Mouse (Mus musculus) heart, embryonic 16.5 days (tissue): ENCODE measurements at regions not wholly inside any gene's neighbourhood (a gene's known extent, or its start where the extent isn't known, plus 50 kb on each side); places are given as distances from the start of the nearest gene placed in this dataset.

ENCODE experiments used
- ATAC-seq: fragments of 200-750 bp; cut with Nextera tagmentation; replicated peaks from 2 replicates; pipeline ENCODE4 v1.8.0; 2017; ENCODE audit warnings: moderate number of reproducible peaks; ENCODE audit not compliant: insufficient read depth, low FRiP score; ENCODE audit errors: extremely low read depth
- H3K27ac ChIP-seq: fragments of 300-500 bp; sonication (generic); 2 replicates; pipeline ENCODE4 v1.5.1; 2014; ENCODE audit warnings: mild to moderate bottlenecking, low read length, control low read depth, moderate library complexity
- H3K27me3 ChIP-seq: fragments of 300-500 bp; sonication (generic); 2 replicates; pipeline ENCODE4 v1.6.1; 2014; ENCODE audit warnings: low read length, mixed read lengths; ENCODE audit not compliant: control insufficient read depth, insufficient read depth
- H3K36me3 ChIP-seq: fragments of 300-500 bp; sonication (generic); 2 replicates; pipeline ENCODE4 v1.6.1; 2014; ENCODE audit not compliant: control insufficient read depth, insufficient read depth
- H3K4me1 ChIP-seq: fragments of 300-500 bp; sonication (generic); 2 replicates; pipeline ENCODE4 v1.6.1; 2014; ENCODE audit warnings: low read length, mixed read lengths; ENCODE audit not compliant: control insufficient read depth, insufficient read depth
- H3K4me2 ChIP-seq: fragments of 300-500 bp; sonication (generic); 2 replicates; pipeline ENCODE4 v1.6.1; 2014; ENCODE audit warnings: low read depth, mild to moderate bottlenecking, control low read depth, low read length
- H3K4me3 ChIP-seq: fragments of 300-500 bp; sonication (generic); 2 replicates; pipeline ENCODE4 v1.5.1; 2014; ENCODE audit warnings: mild to moderate bottlenecking, control low read depth, low read length
- H3K9ac ChIP-seq: fragments of 300-500 bp; sonication (generic); 2 replicates; pipeline ENCODE4 v1.6.1; 2014; ENCODE audit warnings: low read length, control low read depth
- H3K9me3 ChIP-seq: fragments of 300-500 bp; sonication (generic); replicated peaks from 2 replicates; pipeline ENCODE4 v1.6.1; 2016; ENCODE audit warnings: low read length; ENCODE audit not compliant: control insufficient read depth
- WGBS: fragments of 180-500 bp; shearing (Covaris S2); extraction: QIAGEN DNeasy Blood & Tissue Kit; methylation state at CpG from one replicate; pipeline ENCODE4 v1.1.7; 2014; 5-methylcytosine and 5-hydroxymethylcytosine counted together

GRCm38 (mm10) chr9:118365431-118365830 is 112.6 kb upstream of the Eomes start:
- Histone ChIP-seq H3K4me3 (no peak overlapping the region), H3K9ac (no peak overlapping the region), H3K4me2 (no peak overlapping the region), H3K27ac (no peak overlapping the region), H3K27me3 (no peaks in the 10 kb centered on the region), H3K4me1 (no peaks in the 10 kb centered on the region), H3K36me3 (no peaks in the 10 kb centered on the region), H3K9me3 (no peaks in the 10 kb centered on the region)
- WGBS = 68% methylated on average over 9 of the region's 9 CpGs
- no peak for ATAC-seq

- no peak overlapping the region for H3K4me3 ChIP-seq
These were observed 110.7 kb upstream of the Eomes start for GRCm38 (mm10) chr9:118367314-118367713.

GRCm38 (mm10) chr9:118370581-118370980 is 107.4 kb upstream of the Eomes start:
- Histone ChIP-seq H3K4me2 (no peak overlapping the region), H3K36me3 (no peaks in the 10 kb centered on the region), H3K4me3 (no peak overlapping the region), H3K27ac (no peak overlapping the region), H3K9me3 (no peaks in the 10 kb centered on the region), H3K9ac (no peak overlapping the region), H3K4me1 (no peaks in the 10 kb centered on the region), H3K27me3 (no peaks in the 10 kb centered on the region)
- ATAC-seq = no peak
- 64% methylated on average over 6 of the region's 6 CpGs for WGBS

More at GRCm38 (mm10) chr9:118367314-118367713, 110.7 kb upstream of the Eomes start:
- WGBS = 55% methylated on average over 4 of the region's 4 CpGs
- ATAC-seq = no peak
- Histone ChIP-seq H3K9ac (no peak overlapping the region), H3K4me1 (no peaks in the 10 kb centered on the region), H3K36me3 (no peaks in the 10 kb centered on the region), H3K4me2 (no peak overlapping the region), H3K27ac (no peak overlapping the region), H3K27me3 (no peaks in the 10 kb centered on the region), H3K9me3 (no peaks in the 10 kb centered on the region)

GRCm38 (mm10) chr9:118374680-118375079 is 103.3 kb upstream of the Eomes start:
- H3K4me3 ChIP-seq = no peak overlapping the region
- 73% methylated on average over 5 of the region's 5 CpGs for WGBS

GRCm38 (mm10) chr9:118379055-118379454 is 99.0 kb upstream of the Eomes start:
- Histone ChIP-seq H3K9ac (no peak overlapping the region), H3K4me3 (no peak overlapping the region), H3K9me3 (no peaks in the 10 kb centered on the region), H3K27me3 (no peaks in the 10 kb centered on the region), H3K4me1 (peaks cover 4% of the 10 kb centered on the region; the same call in 1 of the 2 replicates), H3K4me2 (peak overlapping the region; percentile 23; the same call in 1 of the 2 replicates), H3K27ac (no peak overlapping the region), H3K36me3 (no peaks in the 10 kb centered on the region)
- ATAC-seq = no peak
- WGBS = 13% methylated on average over 6 of the region's 6 CpGs

More at GRCm38 (mm10) chr9:118374680-118375079, 103.3 kb upstream of the Eomes start:
- no peaks in the 10 kb centered on the region for H3K36me3 ChIP-seq
- no peaks in the 10 kb centered on the region for H3K27me3 ChIP-seq
- H3K4me2 ChIP-seq = no peak overlapping the region
- H3K4me1 ChIP-seq = peaks cover 4% of the 10 kb centered on the region; the same call in 1 of the 2 replicates
- H3K27ac ChIP-seq = no peak overlapping the region
- H3K9ac ChIP-seq = no peak overlapping the region
- no peaks in the 10 kb centered on the region for H3K9me3 ChIP-seq
- no peak for ATAC-seq

- H3K4me1 ChIP-seq = peaks cover 4% of the 10 kb centered on the region; the same call in 1 of the 2 replicates
These were observed 95.5 kb upstream of the Eomes start for GRCm38 (mm10) chr9:118382532-118382931.

GRCm38 (mm10) chr9:118384610-118385009 is 93.4 kb upstream of the Eomes start:
- Histone ChIP-seq H3K27ac (no peak overlapping the region), H3K4me2 (no peak overlapping the region), H3K4me1 (0 out of 2 replicates have a peak, but pooled peaks cover 5% of the 10 kb centered on the region), H3K9ac (no peak overlapping the region), H3K4me3 (no peak overlapping the region), H3K36me3 (no peaks in the 10 kb centered on the region), H3K27me3 (peaks cover 2% of the 10 kb centered on the region), H3K9me3 (no peaks in the 10 kb centered on the region)
- 5% methylated on average over 2 of the region's 2 CpGs for WGBS
- ATAC-seq = no peak

More at GRCm38 (mm10) chr9:118382532-118382931, 95.5 kb upstream of the Eomes start:
- Histone ChIP-seq H3K27me3 (no peaks in the 10 kb centered on the region; the same call in 1 of the 2 replicates), H3K4me3 (no peak overlapping the region), H3K9me3 (no peaks in the 10 kb centered on the region), H3K27ac (no peak overlapping the region), H3K4me2 (no peak overlapping the region), H3K36me3 (no peaks in the 10 kb centered on the region), H3K9ac (no peak overlapping the region)
- WGBS = 85% methylated on average over 3 of the region's 3 CpGs
- ATAC-seq = no peak

- H3K4me2 ChIP-seq = no peak overlapping the region
- no peak for ATAC-seq
- WGBS = 31% methylated on average over 8 of the region's 8 CpGs
These were observed 90.4 kb upstream of the Eomes start for GRCm38 (mm10) chr9:118387631-118388030.

GRCm38 (mm10) chr9:118389481-118390334 is 88.3 kb upstream of the Eomes start:
- 9% methylated on average over 27 of the region's 27 CpGs for WGBS
- peak; percentile 45; the same call in 1 of the 2 replicates for ATAC-seq
- H3K4me2 ChIP-seq = peak overlapping the region; percentile 79
- no peak overlapping the region for H3K27ac ChIP-seq
- H3K4me3 ChIP-seq = peak overlapping the region; percentile 44
- H3K27me3 ChIP-seq = peaks cover 2% of the 10 kb centered on the region
- no peaks in the 10 kb centered on the region for H3K9me3 ChIP-seq
- H3K9ac ChIP-seq = no peak overlapping the region
- 0 out of 2 replicates have a peak, but pooled peaks cover 5% of the 10 kb centered on the region for H3K4me1 ChIP-seq
- no peaks in the 10 kb centered on the region for H3K36me3 ChIP-seq

More at GRCm38 (mm10) chr9:118387631-118388030, 90.4 kb upstream of the Eomes start:
- Histone ChIP-seq H3K36me3 (no peaks in the 10 kb centered on the region), H3K4me3 (no peak overlapping the region), H3K27me3 (peaks cover 2% of the 10 kb centered on the region), H3K27ac (no peak overlapping the region), H3K9ac (no peak overlapping the region), H3K9me3 (no peaks in the 10 kb centered on the region), H3K4me1 (0 out of 2 replicates have a peak, but pooled peaks cover 5% of the 10 kb centered on the region)
